Mouse (Mus musculus): ENCODE measurements around the gene Npsr1. TPM values are rescaled to one million over a fixed set of nuclear protein-coding genes. Genes with fewer than 3 reads are reported as not detected.

Npsr1 gene
- total and polyA plus RNA-seq, 3 experiments = 0.13 TPM; not detected in 1

GRCm38 (mm10) chr9:24119423-24119822, 21.6 kb downstream of the Npsr1 start:
- H3K9me3 ChIP-seq (replicated peaks; ENCODE audit: low read length) = no peaks in the 10 kb centered on the region
- H3K4me2 ChIP-seq (ENCODE audit: insufficient read depth, low read depth, poor library complexity, severe bottlenecking) = no peak overlapping the region
- dilution Hi-C loops (cut with MboI; ENCODE audit: extremely low pct_ligation_motif_present, extremely low pct_unique_long_range_greater_than_20kb, low sequenced_read_pairs) (no loop called here), in situ Hi-C loops (cut with MboI; ENCODE audit: low pct_ligation_motif_present, low pct_unique_long_range_greater_than_20kb, low sequenced_read_pairs) (loop anchor here (5.0 kb wide), 1 partner anchor 393 kb away; no protein-coding TSS in a partner anchor)
- no peaks in the 10 kb centered on the region for H3K79me2 ChIP-seq (replicated peaks; ENCODE audit: control insufficient read depth, extremely low read depth, insufficient read depth, poor library complexity, severe bottlenecking)
- H3K4me3 ChIP-seq (replicated peaks in 1 of 3; ENCODE audit: low read depth in 2 of 3, low read length in 2 of 3, poor library complexity in 1 of 3) = no peak overlapping the region
- H3K36me3 ChIP-seq (replicated peaks in 1 of 2; ENCODE audit: control insufficient read depth in 1 of 2, insufficient read depth in 1 of 2, low read length in 1 of 2) = no peaks in the 10 kb centered on the region
- H3K9ac ChIP-seq (ENCODE audit: insufficient read depth, low read depth) = no peak overlapping the region
- no peak for TF ChIP-seq NRF1 (IDR thresholded peaks at IDR 0.05; ENCODE audit: low read depth, low read length)
- TF ChIP-seq SMC3 (IDR thresholded peaks at IDR 0.05; ENCODE audit: low read depth, low read length) = peak; percentile 72
- peak; percentile 65 to 74 for TF ChIP-seq CTCF (conservative IDR thresholded peaks at IDR 0.05 in 1 of 2, IDR thresholded peaks at IDR 0.05 in 1 of 2; ENCODE audit: low read depth in 2 of 2, low read length in 2 of 2)
- no peak for TF ChIP-seq BHLHE40 (IDR thresholded peaks at IDR 0.05; ENCODE audit: low read depth, low read length)
- peak; percentile 74 for TF ChIP-seq RAD21 (IDR thresholded peaks at IDR 0.05; ENCODE audit: low read depth, low read length)
- TF ChIP-seq ELF1 (IDR thresholded peaks at IDR 0.05; ENCODE audit: low read depth, low read length) = no peak
- H3K27me3 ChIP-seq (replicated peaks) = no peaks in the 10 kb centered on the region
- H3K27ac ChIP-seq (ENCODE audit: insufficient read depth, low read depth) = no peak overlapping the region
- peaks cover 0 to 10% of the 10 kb centered on the region in 2 experiments; a peak in 2 of 4 replicates for H3K4me1 ChIP-seq (ENCODE audit: control insufficient read depth in 1 of 2, insufficient read depth in 2 of 2)
- DNase-seq (ENCODE audit: extremely low read depth) = peak; percentile 48

GRCm38 (mm10) chr9:24133142-24133541, 35.3 kb downstream of the Npsr1 start:
- no peak for DNase-seq (ENCODE audit: extremely low read depth)
- Histone ChIP-seq H3K27me3 (replicated peaks) (no peaks in the 10 kb centered on the region), H3K27ac (ENCODE audit: insufficient read depth, low read depth) (no peak overlapping the region), H3K9me3 (replicated peaks; ENCODE audit: low read length) (no peaks in the 10 kb centered on the region), H3K4me3 (replicated peaks in 1 of 3; ENCODE audit: low read depth in 2 of 3, low read length in 2 of 3, poor library complexity in 1 of 3) (no peak overlapping the region), H3K9ac (ENCODE audit: insufficient read depth, low read depth) (no peak overlapping the region), H3K4me1 (ENCODE audit: control insufficient read depth in 1 of 2, insufficient read depth in 2 of 2) (no peaks in the 10 kb centered on the region), H3K4me2 (ENCODE audit: insufficient read depth, low read depth, poor library complexity, severe bottlenecking) (no peak overlapping the region), H3K36me3 (replicated peaks in 1 of 2; ENCODE audit: control insufficient read depth in 1 of 2, insufficient read depth in 1 of 2, low read length in 1 of 2) (no peaks in the 10 kb centered on the region), H3K79me2 (replicated peaks; ENCODE audit: control insufficient read depth, extremely low read depth, insufficient read depth, poor library complexity, severe bottlenecking) (no peaks in the 10 kb centered on the region)
- TF ChIP-seq CHD2 (IDR thresholded peaks at IDR 0.05; ENCODE audit: low read length) = no peak
- TF ChIP-seq USF2 (conservative IDR thresholded peaks at IDR 0.05; ENCODE audit: low read depth, low read length) = no peak
- in situ Hi-C loops (cut with MboI; ENCODE audit: low pct_ligation_motif_present, low pct_unique_long_range_greater_than_20kb, low sequenced_read_pairs) (no loop called here), dilution Hi-C loops (cut with MboI; ENCODE audit: extremely low pct_ligation_motif_present, extremely low pct_unique_long_range_greater_than_20kb, low sequenced_read_pairs) (no loop called here)

DNA sequence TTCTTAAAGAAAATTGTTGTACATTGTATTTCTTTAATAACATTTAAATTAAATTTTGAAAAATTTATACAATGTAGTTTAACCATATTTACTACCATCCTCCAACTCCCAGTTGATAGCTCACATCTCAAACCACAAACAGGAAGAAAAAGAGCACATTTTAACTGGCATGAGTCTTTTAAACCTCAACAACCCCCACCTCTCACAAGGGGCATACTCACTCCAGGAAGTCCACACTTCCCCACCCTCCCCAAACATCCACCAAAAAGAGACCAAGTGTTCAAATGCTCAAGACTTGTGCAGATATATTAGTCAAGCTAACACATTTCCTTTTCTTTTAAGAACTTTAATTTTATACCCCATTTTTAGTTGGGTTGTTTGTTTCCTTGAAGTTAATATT, 38.6 kb downstream of the Npsr1 start:
- H3K79me2 ChIP-seq (replicated peaks; ENCODE audit: control insufficient read depth, extremely low read depth, insufficient read depth, poor library complexity, severe bottlenecking) = no peaks in the 10 kb centered on the region
- no peaks in the 10 kb centered on the region for H3K9me3 ChIP-seq (replicated peaks; ENCODE audit: low read length)
- no peaks in the 10 kb centered on the region for H3K27me3 ChIP-seq (replicated peaks)
- no peak overlapping the region for H3K4me2 ChIP-seq (ENCODE audit: insufficient read depth, low read depth, poor library complexity, severe bottlenecking)
- H3K27ac ChIP-seq (ENCODE audit: insufficient read depth, low read depth) = no peak overlapping the region
- H3K4me3 ChIP-seq (replicated peaks in 1 of 3; ENCODE audit: low read depth in 2 of 3, low read length in 2 of 3, poor library complexity in 1 of 3) = no peak overlapping the region
- TF ChIP-seq USF2 (conservative IDR thresholded peaks at IDR 0.05; ENCODE audit: low read depth, low read length) (no peak), CHD1 (IDR thresholded peaks at IDR 0.05; ENCODE audit: low read depth, low read length) (no peak), SMC3 (IDR thresholded peaks at IDR 0.05; ENCODE audit: low read depth, low read length) (no peak)
- no peak overlapping the region for H3K9ac ChIP-seq (ENCODE audit: insufficient read depth, low read depth)
- in situ Hi-C loops (cut with MboI; ENCODE audit: low pct_ligation_motif_present, low pct_unique_long_range_greater_than_20kb, low sequenced_read_pairs) = no loop called here
- H3K4me1 ChIP-seq (ENCODE audit: control insufficient read depth in 1 of 2, insufficient read depth in 2 of 2) = peaks cover 0 to 9% of the 10 kb centered on the region in 2 experiments; a peak in 2 of 4 replicates
- H3K36me3 ChIP-seq (replicated peaks in 1 of 2; ENCODE audit: control insufficient read depth in 1 of 2, insufficient read depth in 1 of 2, low read length in 1 of 2) = no peaks in the 10 kb centered on the region
- dilution Hi-C loops (cut with MboI; ENCODE audit: extremely low pct_ligation_motif_present, extremely low pct_unique_long_range_greater_than_20kb, low sequenced_read_pairs) = no loop called here
- no peak for DNase-seq (ENCODE audit: extremely low read depth)

Data from CH12.LX (cell line).